Mouse (Mus musculus) G1E (cell line): ENCODE data around the gene Tbx3. TPM values are rescaled to one million over a fixed set of nuclear protein-coding genes. Genes with fewer than 3 reads are reported as not detected.

ENCODE experiments used
- ATAC-seq: 2 replicates; pipeline ENCODE4 v1.8.0; 2016; ENCODE audit warnings: mild to moderate bottlenecking; ENCODE audit not compliant: insufficient number of reproducible peaks, poor library complexity, low FRiP score, severe bottlenecking; ENCODE audit errors: extremely low read depth
- DNase-seq: peaks from one replicate; pipeline ENCODE4 v3.0.0; 2012; ENCODE audit warnings: low spot score
- H3K27me3 ChIP-seq: 2 replicates; pipeline ENCODE4 v1.6.1; 2012; ENCODE audit warnings: mild to moderate bottlenecking, low read length, inconsistent platforms; ENCODE audit not compliant: insufficient read depth
- H3K36me3 ChIP-seq: replicated peaks from 2 replicates; pipeline ENCODE3; 2012; ENCODE audit warnings: mild to moderate bottlenecking, inconsistent platforms
- H3K4me1 ChIP-seq: 2 replicates; pipeline ENCODE4 v1.6.1; 2012; ENCODE audit warnings: low read depth, low read length, inconsistent platforms, mixed read lengths; ENCODE audit not compliant: insufficient read depth
- H3K4me3 ChIP-seq: 2 replicates; pipeline ENCODE4 v1.5.1; 2012; ENCODE audit warnings: low read depth, mild to moderate bottlenecking, inconsistent platforms, low read length, moderate library complexity, mixed read lengths
- H3K9me3 ChIP-seq: replicated peaks from 2 replicates; pipeline ENCODE4 v1.6.1; 2012; ENCODE audit warnings: inconsistent platforms
- CTCF ChIP-seq: IDR thresholded peaks from 2 replicates; pipeline ENCODE4 v1.5.1; 2012; ENCODE audit warnings: low read depth, low read length, inconsistent platforms, mixed read lengths
- GATA1 ChIP-seq: IDR thresholded peaks from 2 replicates; pipeline ENCODE4 v1.6.1; 2012; ENCODE audit warnings: borderline replicate concordance, low read length, inconsistent platforms, mixed read lengths
- GATA2 ChIP-seq: IDR thresholded peaks from 2 replicates; pipeline ENCODE4 v1.6.1; 2012; ENCODE audit warnings: low read depth, low read length, inconsistent platforms, borderline replicate concordance
- POLR2AphosphoS5 ChIP-seq: IDR thresholded peaks from 2 replicates; pipeline ENCODE4 v1.6.1; 2012; ENCODE audit warnings: low read depth, low read length, inconsistent platforms; ENCODE audit not compliant: insufficient replicate concordance
- TAL1 ChIP-seq: conservative IDR thresholded peaks from 2 replicates; pipeline ENCODE4 v1.6.1; 2012; ENCODE audit warnings: low read depth, low read length, inconsistent platforms, mixed read lengths
- polyA plus RNA-seq: library from polyadenylated mRNA; stranded (reverse); fragments of >175 nt; gene quantifications from 2 replicates; pipeline ENCODE4 v1.2.3, GENCODE M21; 2012
- total RNA-seq, 2 experiments: library from RNA; stranded (forward) in 1 of 2; stranded (reverse) in 1 of 2; fragments of 200-1000 nt in 1 of 2; fragments of >200 nt in 1 of 2; fragmentation: Nextera tagmentation in 1 of 2; gene quantifications; 2 replicates each; pipeline ENCODE4 v1.2.3; 2014 to 2017

Gene Tbx3
- total and polyA plus RNA-seq, 3 experiments = 0.05 TPM; not detected in 2

DNA sequence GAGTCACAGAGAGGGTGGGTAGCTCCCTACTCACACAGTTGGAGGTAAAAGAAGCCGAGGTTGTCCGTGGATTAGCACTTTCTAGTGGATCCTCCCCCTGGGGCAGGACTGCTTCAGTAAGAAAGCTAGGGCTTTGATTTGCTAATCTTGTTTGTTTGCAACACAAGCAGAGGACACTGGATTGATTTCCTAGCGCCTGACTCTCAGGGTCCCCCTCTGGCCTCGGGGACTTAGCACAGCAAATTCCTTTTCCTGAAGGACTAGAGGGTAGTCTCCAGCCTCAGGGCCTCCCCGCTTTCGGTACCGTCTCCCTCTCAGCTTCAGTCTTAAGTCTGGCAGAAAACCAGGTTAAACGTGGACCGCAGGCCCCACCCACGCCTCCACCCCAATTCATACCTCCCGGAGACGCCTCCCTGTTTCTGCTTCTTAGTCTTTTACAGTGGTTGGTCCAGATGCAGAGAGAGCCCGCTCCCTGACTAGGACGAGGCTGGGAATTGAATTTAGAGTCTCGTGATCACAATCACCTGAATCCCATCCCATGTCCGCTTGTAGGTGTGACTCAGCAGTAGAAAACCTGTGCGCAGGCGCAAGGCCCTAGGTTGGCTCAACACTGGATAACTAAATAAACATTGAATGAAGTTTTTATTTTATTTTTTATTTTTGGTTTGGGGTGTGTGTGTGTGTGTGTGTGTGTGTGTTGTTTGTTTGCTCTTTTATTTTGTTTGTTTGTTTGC is 39.5 kb downstream of the Tbx3 start:
- H3K9me3 ChIP-seq = peaks cover 72% of the 10 kb centered on the region
- no peak for DNase-seq

DNA sequence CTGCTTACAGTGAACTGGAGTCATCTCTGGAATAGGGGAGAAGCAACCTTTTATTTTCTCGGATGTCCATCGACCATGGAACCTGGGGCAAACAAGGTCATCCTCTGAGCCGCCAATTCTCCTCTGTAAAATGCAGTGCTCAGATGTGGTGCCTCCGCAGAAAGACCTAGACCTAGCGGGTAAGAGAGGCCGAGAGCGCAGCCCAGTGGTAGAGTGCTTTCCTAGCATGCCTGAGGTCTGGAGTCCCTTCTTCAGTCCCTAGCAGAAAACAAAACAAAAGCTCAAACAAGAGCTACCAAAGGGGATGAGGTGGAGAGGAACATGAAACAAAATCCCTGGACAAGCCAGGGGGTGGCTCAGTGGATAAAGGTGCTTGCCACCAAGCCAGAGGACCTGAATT is 40.3 kb downstream of the Tbx3 start:
- Histone ChIP-seq H3K4me3 (no peak overlapping the region), H3K4me1 (no peaks in the 10 kb centered on the region), H3K9me3 (peaks cover 78% of the 10 kb centered on the region), H3K36me3 (no peaks in the 10 kb centered on the region), H3K27me3 (no peaks in the 10 kb centered on the region)
- TF ChIP-seq GATA2 (no peak), TAL1 (no peak), GATA1 (no peak), CTCF (no peak), POLR2AphosphoS5 (no peak)
- no peak for DNase-seq
- no peak for ATAC-seq

More for the DNA sequence above, 39.5 kb downstream of the Tbx3 start:
- TF ChIP-seq GATA2 (no peak), POLR2AphosphoS5 (no peak)
- Histone ChIP-seq H3K27me3 (no peaks in the 10 kb centered on the region), H3K4me1 (no peaks in the 10 kb centered on the region), H3K36me3 (no peaks in the 10 kb centered on the region), H3K4me3 (no peak overlapping the region)
- no peak for ATAC-seq

DNA sequence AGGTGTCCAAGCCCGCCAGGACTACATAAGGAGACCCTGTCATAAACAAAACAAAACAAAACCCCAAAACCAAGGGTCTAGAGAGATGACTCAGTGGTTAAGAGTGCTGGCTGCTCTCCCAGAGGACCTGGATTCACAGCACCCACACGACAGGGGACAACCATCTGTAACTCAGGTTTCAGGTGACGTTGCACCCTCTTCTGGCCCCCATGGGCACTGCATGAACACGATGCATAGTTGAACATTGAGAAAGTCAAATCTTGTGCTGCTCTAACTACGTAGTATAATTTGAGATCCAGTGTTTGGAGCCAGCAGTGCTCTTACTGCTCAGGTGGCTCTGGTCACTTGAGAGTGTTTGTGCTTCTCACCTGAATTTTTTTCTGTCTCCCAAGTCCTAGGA is 41.2 kb downstream of the Tbx3 start:
- no peak for TF ChIP-seq TAL1
- no peak for TF ChIP-seq CTCF
- no peak for TF ChIP-seq POLR2AphosphoS5
- TF ChIP-seq GATA1 = no peak
- no peak for TF ChIP-seq GATA2
- H3K36me3 ChIP-seq = no peaks in the 10 kb centered on the region
- no peak overlapping the region for H3K4me3 ChIP-seq
- DNase-seq (no peak), ATAC-seq (no peak)
- peaks cover 80% of the 10 kb centered on the region for H3K9me3 ChIP-seq
- no peaks in the 10 kb centered on the region for H3K4me1 ChIP-seq
- H3K27me3 ChIP-seq = no peaks in the 10 kb centered on the region

DNA sequence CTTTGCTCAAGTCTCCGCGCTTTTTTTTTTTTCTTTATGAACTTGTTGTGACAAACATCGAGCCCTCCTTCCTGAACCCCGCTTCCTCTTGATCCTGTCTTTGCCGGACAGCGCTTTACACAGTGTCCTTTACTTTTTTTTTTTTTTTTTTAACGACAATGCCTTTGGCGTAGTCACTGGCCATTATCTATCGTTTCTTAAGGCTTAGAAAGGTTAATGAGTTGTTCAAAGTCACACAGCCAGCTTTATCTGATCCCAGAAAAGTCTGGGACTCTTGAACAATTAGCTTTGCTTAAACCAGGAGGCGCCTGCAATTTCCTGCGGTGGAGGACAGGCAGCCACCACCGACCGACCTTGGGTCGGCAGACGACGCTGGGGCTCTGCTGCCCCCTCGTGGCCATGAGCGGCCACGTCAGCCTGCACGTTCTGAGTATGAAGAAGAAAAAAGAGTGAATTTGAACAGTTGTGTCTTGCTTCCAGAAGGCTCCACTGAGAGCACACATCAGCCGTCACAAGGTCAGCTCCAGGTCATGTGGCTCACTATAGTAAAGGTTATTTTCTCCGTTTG is 42.3 kb downstream of the Tbx3 start:
- DNase-seq (no peak), ATAC-seq (no peak)
- H3K4me1 ChIP-seq = no peaks in the 10 kb centered on the region
- H3K9me3 ChIP-seq = peaks cover 77% of the 10 kb centered on the region
- no peak for TF ChIP-seq TAL1
- no peak for TF ChIP-seq CTCF
- TF ChIP-seq GATA2 = no peak
- no peak for TF ChIP-seq GATA1
- no peak for TF ChIP-seq POLR2AphosphoS5
- H3K27me3 ChIP-seq = no peaks in the 10 kb centered on the region
- H3K4me3 ChIP-seq = no peak overlapping the region
- no peaks in the 10 kb centered on the region for H3K36me3 ChIP-seq

DNA sequence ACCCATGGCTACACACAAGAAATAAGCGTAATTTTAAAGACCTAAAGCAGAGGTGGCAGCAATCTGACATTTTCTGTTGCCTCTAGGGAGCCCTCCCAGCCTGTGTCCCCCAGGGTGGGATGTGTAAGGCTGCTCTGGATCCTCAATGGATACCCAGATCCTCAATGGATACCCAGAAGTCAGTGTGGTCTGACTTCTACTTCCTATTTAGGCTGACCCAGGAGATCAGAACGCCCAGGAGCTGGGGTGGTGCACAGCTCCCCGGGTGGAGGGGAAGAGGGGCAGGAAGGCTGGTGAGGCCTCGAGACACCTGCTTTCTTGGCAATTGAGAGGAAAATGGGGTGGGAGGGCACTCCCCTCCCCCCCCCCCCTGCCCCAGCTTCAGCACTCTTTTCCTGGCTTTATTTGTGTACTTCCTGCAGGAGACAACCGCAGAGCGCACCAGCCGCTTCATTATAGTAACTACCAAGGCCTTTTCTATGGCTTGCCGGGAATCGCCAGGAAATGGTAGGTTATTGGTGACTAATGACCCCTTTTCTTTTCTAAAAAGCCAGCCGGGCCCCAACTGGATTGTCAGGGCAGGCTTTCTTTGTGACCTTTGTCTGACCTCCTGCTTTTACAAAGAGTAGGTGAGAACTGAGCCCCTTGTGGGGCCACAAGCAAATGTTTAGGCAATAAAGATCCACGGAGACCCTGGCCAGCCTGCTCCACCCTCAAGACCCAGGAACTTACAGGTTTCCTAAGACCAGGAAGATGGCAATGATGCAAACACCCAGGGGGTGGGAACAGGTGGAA is 50.2 kb downstream of the Tbx3 start:
- no peak overlapping the region for H3K4me3 ChIP-seq
- TF ChIP-seq TAL1 = no peak
- no peak for ATAC-seq
- no peaks in the 10 kb centered on the region for H3K27me3 ChIP-seq
- no peaks in the 10 kb centered on the region for H3K4me1 ChIP-seq
- no peaks in the 10 kb centered on the region for H3K36me3 ChIP-seq
- H3K9me3 ChIP-seq = peaks cover 72% of the 10 kb centered on the region
- DNase-seq = no peak

DNA sequence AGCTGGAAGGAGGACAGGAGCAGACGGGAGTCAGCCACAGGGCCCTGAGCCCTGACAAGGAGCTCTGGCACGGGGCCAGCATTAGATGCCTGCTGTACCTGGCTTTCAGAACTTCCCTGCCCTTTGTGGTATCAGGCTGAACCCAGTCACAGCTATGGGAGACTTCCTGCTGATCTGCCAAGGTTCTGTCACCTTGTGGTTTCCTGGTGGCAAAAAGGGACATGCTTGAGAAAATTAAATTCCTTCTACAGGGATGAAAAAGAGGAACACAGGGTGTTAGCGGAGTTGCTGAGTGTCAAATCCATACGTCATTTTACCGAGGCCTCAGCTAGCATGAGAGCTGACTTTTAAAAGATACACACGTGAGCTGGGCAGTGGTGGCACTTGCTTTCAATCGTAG is 62.5 kb downstream of the Tbx3 start:
- Histone ChIP-seq H3K4me1 (no peaks in the 10 kb centered on the region), H3K36me3 (no peaks in the 10 kb centered on the region), H3K9me3 (peaks cover 60% of the 10 kb centered on the region), H3K4me3 (no peak overlapping the region), H3K27me3 (no peaks in the 10 kb centered on the region)
- ATAC-seq (no peak), DNase-seq (no peak)
- no peak for TF ChIP-seq CTCF
- TF ChIP-seq GATA1 = no peak
- TF ChIP-seq POLR2AphosphoS5 = no peak
- TF ChIP-seq GATA2 = no peak
- TF ChIP-seq TAL1 = no peak

Other genes with a start within 250 kb of the Tbx3 start
- not detected in 2 replicates for gene Tbx5, start 162.0 kb downstream of the Tbx3 start, total RNA-seq (2014; fragmentation: Nextera tagmentation)
- 0.05 and 0.06 TPM in 2 replicates for gene Tbx5, start 162.0 kb downstream of the Tbx3 start, total RNA-seq (2017)
- gene Tbx5, start 162.0 kb downstream of the Tbx3 start, polyA plus RNA-seq = not detected in 2 replicates